Mouse (Mus musculus) C3H10T1/2 (cell line): ENCODE results near the gene Fmnl1. TPM values are rescaled to one million over a fixed set of nuclear protein-coding genes. Genes with fewer than 3 reads are reported as not detected.

ENCODE experiments used
- polyA plus RNA-seq, 2 experiments: library from polyadenylated mRNA; unstranded; fragments of >200 nt; fragmentation: generic; extraction: Trizol; gene quantifications; one replicate each; pipeline ENCODE4 v1.2.1; 2012; ENCODE audit warnings: missing spikeins in 2 of 2

The Fmnl1 gene
- polyA plus RNA-seq: under 1 TPM; 0.14 to 0.20 TPM

DNA sequence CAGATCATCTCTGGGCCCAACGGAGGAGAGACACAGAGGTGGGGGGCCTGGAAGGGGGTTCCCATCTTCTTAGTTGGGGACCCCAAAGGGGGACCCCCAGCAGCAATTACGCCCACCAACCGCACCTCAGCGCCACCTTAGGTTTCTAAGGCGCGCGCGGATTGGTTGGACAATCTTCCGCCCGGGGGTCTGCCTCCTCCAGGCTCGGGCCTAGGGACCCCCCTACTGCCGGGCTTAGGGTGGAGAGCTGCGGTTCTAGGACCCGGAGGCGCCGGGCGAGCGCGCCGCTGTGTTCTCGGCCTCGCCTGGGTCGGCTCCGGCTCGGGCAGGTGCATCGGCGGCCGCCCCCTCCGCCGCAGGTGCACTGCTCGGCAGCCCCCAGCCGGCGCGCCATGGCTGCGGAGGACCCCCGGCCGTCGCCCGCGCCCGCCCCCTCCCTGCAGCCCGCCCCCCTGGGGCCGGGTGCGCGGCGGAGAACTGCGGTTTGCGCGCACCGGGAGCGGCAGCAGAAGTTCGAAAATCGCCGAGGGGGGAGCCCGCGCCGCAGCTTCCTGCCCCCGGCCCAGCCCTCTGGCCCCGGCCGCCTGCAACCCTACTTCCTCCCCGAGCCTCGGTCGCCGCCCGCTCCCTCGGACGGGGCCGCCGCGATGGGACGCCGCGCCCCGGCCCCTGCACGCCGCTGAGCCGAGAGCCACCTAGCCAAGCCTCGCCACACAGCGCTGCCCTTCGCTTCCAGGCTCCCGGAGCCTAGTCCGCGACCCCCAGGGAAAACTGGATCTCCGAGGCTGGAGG, at the start of gene Fmnl1:
TSS of gene Fmnl1 (plus strand) at position 614 of the 792 bp plus-strand sequence.

GRCm38 (mm10) chr11:103131701-103132575, 39.0 kb upstream of the Fmnl1 start, which contains the start of gene Hexim2:
Hexim2 (plus strand) TSS chr11:103132429.

DNA sequence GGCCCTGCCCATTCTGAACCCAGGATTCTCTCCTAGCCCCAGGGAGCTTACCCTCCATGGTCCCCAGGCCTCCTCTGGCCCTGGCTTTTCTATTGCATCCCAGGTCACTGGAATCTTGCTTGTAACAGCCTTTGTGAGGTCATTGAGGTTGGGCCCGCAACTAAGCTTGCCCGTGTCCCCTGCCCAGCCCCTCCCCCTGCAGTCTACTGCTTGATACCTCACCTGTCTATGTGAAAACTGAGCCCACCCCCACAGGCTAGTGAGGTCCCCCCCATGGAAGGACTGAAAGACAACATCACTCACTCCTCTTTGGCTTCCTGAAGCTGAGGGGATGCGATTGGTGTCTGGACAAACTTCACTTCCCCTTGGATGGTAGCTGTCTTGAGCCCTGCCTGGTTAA, 37.6 kb downstream of the Fmnl1 start, which contains the start of gene 1700023F06Rik:
TSS of gene 1700023F06Rik (minus strand) at position 101 of the 400 bp plus-strand sequence.

DNA sequence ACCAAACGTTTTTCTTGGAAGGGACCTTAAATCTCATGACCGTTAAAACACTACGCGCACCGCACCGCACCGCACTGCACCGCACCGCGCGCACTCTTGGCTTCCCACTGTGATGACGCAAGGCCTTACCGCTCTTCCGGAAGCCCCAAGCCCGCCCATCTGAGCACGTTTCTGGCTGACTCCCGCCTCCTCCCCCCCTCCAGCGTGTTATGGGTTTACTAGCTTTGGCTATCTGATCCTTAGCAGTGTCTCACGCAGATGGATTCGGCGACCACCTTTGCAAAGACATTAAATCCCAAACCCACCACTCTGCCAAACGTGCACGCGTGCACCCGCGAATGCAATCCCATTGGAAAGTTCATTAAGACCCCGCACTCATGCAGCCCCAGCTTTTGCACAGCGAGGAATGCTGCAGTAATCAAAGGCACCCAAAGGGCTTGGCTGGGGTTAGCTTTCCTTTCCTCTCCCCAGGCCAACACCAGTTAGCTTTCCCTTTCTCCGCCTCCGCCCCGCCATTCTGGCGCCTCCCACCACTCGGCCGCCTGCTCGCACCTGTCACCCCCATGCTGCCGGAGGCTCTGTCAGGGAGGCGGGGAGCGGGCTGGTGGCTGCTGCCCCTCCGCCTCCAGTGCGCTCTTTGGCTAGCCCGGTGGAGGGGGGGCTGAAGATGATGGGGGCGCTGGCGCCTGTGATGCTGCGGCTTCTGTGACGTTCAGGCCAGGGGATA, 47.0 kb downstream of the Fmnl1 start, which contains the start of gene Spata32:
TSS of gene Spata32 (minus strand) at position 643 of the 727 bp plus-strand sequence.

Other genes with a start within 250 kb of the Fmnl1 start
- 10 to 100 TPM; 23.2 to 40.7 TPM for gene Kif18b, start 246.0 kb upstream of the Fmnl1 start, polyA plus RNA-seq
- gene C1ql1, start 224.4 kb upstream of the Fmnl1 start, polyA plus RNA-seq: not detected
- gene Nmt1, start 142.9 kb upstream of the Fmnl1 start, polyA plus RNA-seq: 10 to 100 TPM; 70.6 to 88.9 TPM
- gene Dcakd, start 142.8 kb upstream of the Fmnl1 start, polyA plus RNA-seq: 100 to 1,000 TPM; 148 to 200 TPM
- 10 to 100 TPM; 20.9 to 60.1 TPM for gene Plcd3, start 69.4 kb upstream of the Fmnl1 start, polyA plus RNA-seq
- gene Acbd4, start 69.4 kb upstream of the Fmnl1 start, polyA plus RNA-seq: 10 to 100 TPM; 39.7 to 76.4 TPM
- 10 to 100 TPM in 1 of 2 experiments, 1 to 10 TPM in 1; 9.2 to 53.2 TPM for gene Hexim1, start 54.9 kb upstream of the Fmnl1 start, polyA plus RNA-seq
- 10 to 100 TPM in 1 of 2 experiments, 1 to 10 TPM in 1; 4.9 to 26.4 TPM for gene Hexim2, start 38.7 kb upstream of the Fmnl1 start, polyA plus RNA-seq
- 1 to 10 TPM in 1 of 2 experiments, under 1 TPM in 1; 0.16 to 4.3 TPM for gene 1700023F06Rik, start 37.5 kb downstream of the Fmnl1 start, polyA plus RNA-seq
- under 1 TPM in 1 of 2 experiments, not detected in 1; 0.05 TPM for gene Spata32, start 47.3 kb downstream of the Fmnl1 start, polyA plus RNA-seq
- 10 to 100 TPM in 1 of 2 experiments, 1 to 10 TPM in 1; 7.7 to 20.6 TPM for gene Map3k14, start 96.4 kb downstream of the Fmnl1 start, polyA plus RNA-seq
- under 1 TPM; 0.23 to 0.54 TPM for gene Arhgap27, start 192.6 kb downstream of the Fmnl1 start, polyA plus RNA-seq
- gene Plekhm1, start 241.6 kb downstream of the Fmnl1 start, polyA plus RNA-seq: 10 to 100 TPM in 1 of 2 experiments, 1 to 10 TPM in 1; 6.7 to 15.4 TPM